Mouse (Mus musculus) olfactory bulb, adult 2 months (tissue): ENCODE data around the gene Sod3. TPM values are rescaled to one million over a fixed set of nuclear protein-coding genes. Genes with fewer than 3 reads are reported as not detected.

Experiments
- H3K27ac ChIP-seq: fragments of 200-500 bp; 2 replicates; pipeline ENCODE4 v1.5.1; 2012; ENCODE audit warnings: low read depth, low read length; ENCODE audit not compliant: insufficient read depth
- H3K4me1 ChIP-seq: fragments of 200-500 bp; 2 replicates; pipeline ENCODE4 v1.6.1; 2012; ENCODE audit warnings: low read length; ENCODE audit not compliant: control insufficient read depth, insufficient read depth
- H3K4me3 ChIP-seq: fragments of 200-500 bp; 2 replicates; pipeline ENCODE4 v1.5.1; 2012; ENCODE audit warnings: mild to moderate bottlenecking, low read depth, low read length, moderate library complexity; ENCODE audit not compliant: insufficient read depth
- CTCF ChIP-seq: fragments of 200-500 bp; IDR thresholded peaks from 2 replicates; pipeline ENCODE4 v1.5.1; 2012; ENCODE audit warnings: low read depth, mild to moderate bottlenecking, low read length, moderate library complexity; ENCODE audit not compliant: insufficient read depth
- POLR2A ChIP-seq: fragments of 200-500 bp; IDR thresholded peaks from 2 replicates; pipeline ENCODE4 v1.6.1; 2012; ENCODE audit warnings: mild to moderate bottlenecking, low read depth, low read length, moderate library complexity; ENCODE audit not compliant: insufficient read depth
- WGBS: fragments of 180-500 bp; shearing (Covaris S2); methylation state at CpG from one replicate; pipeline ENCODE4 v1.1.7; 2018; 5-methylcytosine and 5-hydroxymethylcytosine counted together
- polyA plus RNA-seq: library from polyadenylated mRNA; stranded (reverse); fragments of >200 nt; gene quantifications from 2 replicates; pipeline ENCODE4 v1.2.4, GENCODE M21; 2012; ENCODE audit warnings: low replicate concordance; ENCODE audit not compliant: missing spikeins, insufficient read depth, insufficient read length

Gene Sod3
- polyA plus RNA-seq, 1 experiment: not detected

GRCm38 (mm10) chr5:52391471-52391870, 27.9 kb downstream of the Sod3 start:
- peaks cover 19% of the 10 kb centered on the region for H3K4me1 ChIP-seq
- H3K4me3 ChIP-seq: no peak overlapping the region
- WGBS: 38% methylated on average over 16 of the region's 16 CpGs
- peak overlapping the region; percentile 35; the same call in 1 of the 2 replicates for H3K27ac ChIP-seq
- TF ChIP-seq POLR2A: no peak

- H3K4me1 ChIP-seq: peaks cover 8% of the 10 kb centered on the region; the same call in 1 of the 2 replicates
- TF ChIP-seq CTCF (no peak), POLR2A (no peak)
- 0 out of 2 replicates have a peak overlapping the region, but pooled peaks have one; percentile 12 for H3K27ac ChIP-seq
- WGBS: 69% methylated on average over 4 of the region's 4 CpGs
- H3K4me3 ChIP-seq: no peak overlapping the region
Measured at GRCm38 (mm10) chr5:52393756-52394155, 30.2 kb downstream of the Sod3 start.

- 88% methylated on average over 8 of the region's 8 CpGs for WGBS
- TF ChIP-seq CTCF: no peak
- TF ChIP-seq POLR2A: no peak
- Histone ChIP-seq H3K4me3 (no peak overlapping the region), H3K27ac (no peak overlapping the region), H3K4me1 (peaks cover 4% of the 10 kb centered on the region)
Measured at GRCm38 (mm10) chr5:52404373-52404772, 40.8 kb downstream of the Sod3 start.

GRCm38 (mm10) chr5:52408668-52409315, 45.2 kb downstream of the Sod3 start:
- Histone ChIP-seq H3K4me1 (peaks cover 7% of the 10 kb centered on the region), H3K4me3 (no peak overlapping the region), H3K27ac (no peak overlapping the region)
- WGBS: 57% methylated on average over 7 of the region's 7 CpGs
- TF ChIP-seq POLR2A: no peak
- no peak for TF ChIP-seq CTCF

GRCm38 (mm10) chr5:52410197-52410596, 46.6 kb downstream of the Sod3 start:
- Histone ChIP-seq H3K4me3 (no peak overlapping the region), H3K4me1 (peaks cover 7% of the 10 kb centered on the region), H3K27ac (no peak overlapping the region)
- WGBS: 78% methylated on average over 12 of the region's 12 CpGs
- TF ChIP-seq CTCF: no peak
- no peak for TF ChIP-seq POLR2A

GRCm38 (mm10) chr5:52411567-52411966, 48.0 kb downstream of the Sod3 start:
- TF ChIP-seq POLR2A: no peak
- TF ChIP-seq CTCF: no peak
- WGBS: 78% methylated on average over 3 of the region's 3 CpGs

GRCm38 (mm10) chr5:52415193-52415592, 51.6 kb downstream of the Sod3 start:
- WGBS: 88% methylated on average over 1 of the region's 1 CpGs
- Histone ChIP-seq H3K27ac (no peak overlapping the region), H3K4me1 (peaks cover under 1% of the 10 kb centered on the region; the same call in 1 of the 2 replicates), H3K4me3 (no peak overlapping the region)
- TF ChIP-seq CTCF: no peak
- no peak for TF ChIP-seq POLR2A

More at GRCm38 (mm10) chr5:52411567-52411966, 48.0 kb downstream of the Sod3 start:
- H3K27ac ChIP-seq: no peak overlapping the region
- H3K4me1 ChIP-seq: peaks cover 7% of the 10 kb centered on the region
- H3K4me3 ChIP-seq: no peak overlapping the region

GRCm38 (mm10) chr5:52415917-52416316, 52.3 kb downstream of the Sod3 start:
- no peak for TF ChIP-seq POLR2A
- no peak for TF ChIP-seq CTCF
- no peak overlapping the region for H3K27ac ChIP-seq
- WGBS: 88% methylated on average over 6 of the region's 6 CpGs
- H3K4me3 ChIP-seq: no peak overlapping the region
- no peaks in the 10 kb centered on the region for H3K4me1 ChIP-seq

- TF ChIP-seq POLR2A (no peak), CTCF (no peak)
- Histone ChIP-seq H3K4me3 (no peak overlapping the region), H3K27ac (no peak overlapping the region), H3K4me1 (no peaks in the 10 kb centered on the region)
- WGBS: 64% methylated on average over 2 of the region's 2 CpGs
Measured at GRCm38 (mm10) chr5:52416485-52416884, 52.9 kb downstream of the Sod3 start.

Other genes starting within 250 kb of the Sod3 start
- not detected in 2 replicates for gene Dhx15, start 173.3 kb upstream of the Sod3 start, polyA plus RNA-seq
- gene Ccdc149, start 107.7 kb downstream of the Sod3 start, polyA plus RNA-seq: not detected in 2 replicates
- not detected in 2 replicates for gene Lgi2, start 202.7 kb downstream of the Sod3 start, polyA plus RNA-seq